Mouse (Mus musculus) urinary bladder, postnatal 4 days (tissue): ENCODE results near the gene Nhp2.
"Not testable (repeated sequence)": the region's sequence is repeated elsewhere in the genome, so short reads cannot be mapped to it uniquely, and the experiment has no call there.

Experiments used
- DNase-seq, 2 experiments: peaks; one replicate each; pipeline ENCODE4 v3.0.0; 2021 to 2022; ENCODE audit warnings: low spot score in 2 of 2

The Nhp2 gene

DNA sequence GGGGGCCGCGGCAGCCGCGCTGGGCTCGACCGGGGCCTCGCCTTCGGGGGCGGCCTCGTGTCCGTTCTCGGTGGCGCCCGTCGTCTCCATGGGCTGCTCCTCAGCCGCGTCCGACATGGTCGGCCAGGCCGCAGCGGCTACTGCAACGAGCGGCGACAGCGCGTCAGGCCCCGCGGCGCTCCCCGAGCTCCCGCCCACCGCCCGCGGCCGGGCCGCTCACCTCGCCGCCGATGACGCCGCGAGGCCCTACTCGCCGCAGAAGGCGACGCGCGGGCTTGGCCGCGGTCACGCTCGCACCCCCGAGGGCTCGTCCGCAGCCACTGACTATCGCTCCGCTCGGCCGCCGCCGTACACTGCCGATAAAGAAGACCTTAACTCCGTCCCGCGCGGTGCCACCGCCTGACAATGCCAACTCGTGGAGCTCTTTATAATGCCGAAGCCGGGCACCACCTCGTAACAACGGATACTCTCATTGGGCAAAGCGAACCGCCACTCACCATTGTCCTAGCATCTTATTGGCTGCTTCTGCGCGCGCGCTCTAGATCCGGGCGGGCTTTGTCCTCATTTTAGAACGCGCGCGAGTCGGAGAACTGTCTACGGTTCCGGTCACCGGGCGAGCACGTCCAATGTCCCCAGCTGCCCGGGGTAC is 13.0 kb upstream of the Nhp2 start, which contains the start of gene Hnrnpab:
Gene Hnrnpab, minus strand, starts transcription at position 401 of the 649 bp plus-strand sequence.
- peak; percentile 95 to 96 for DNase-seq

DNA sequence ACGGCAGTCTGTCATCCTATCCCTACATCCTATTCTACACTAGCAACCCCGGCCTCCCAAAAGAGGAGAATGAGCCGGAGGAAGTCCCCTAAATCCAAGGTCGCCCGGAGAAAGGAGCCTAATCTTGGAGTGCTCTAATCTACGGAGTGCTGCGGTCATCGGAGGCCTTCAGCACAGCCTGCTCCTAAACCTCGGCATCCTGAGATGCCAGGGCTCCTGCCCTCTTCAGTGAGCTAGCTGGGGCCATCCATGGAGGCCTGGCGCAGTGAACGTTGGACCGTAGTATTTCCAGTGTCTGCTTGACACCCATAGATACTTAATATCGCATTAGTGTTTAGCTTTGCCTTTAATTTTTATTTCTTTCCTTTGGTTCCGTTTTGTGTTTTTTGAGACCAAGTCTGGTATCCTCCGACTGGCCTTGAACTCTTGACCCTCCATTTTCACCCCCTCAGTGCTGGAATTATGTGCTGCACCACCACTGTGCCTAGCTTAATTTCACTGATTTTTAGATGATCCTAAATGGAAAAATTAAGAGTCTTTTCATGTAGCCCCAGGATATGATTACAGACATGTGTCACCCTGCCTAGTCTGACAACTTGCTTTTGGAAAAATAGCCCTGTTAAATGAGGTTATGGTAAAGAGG is 12.3 kb upstream of the Nhp2 start:
- no peak for DNase-seq

DNA sequence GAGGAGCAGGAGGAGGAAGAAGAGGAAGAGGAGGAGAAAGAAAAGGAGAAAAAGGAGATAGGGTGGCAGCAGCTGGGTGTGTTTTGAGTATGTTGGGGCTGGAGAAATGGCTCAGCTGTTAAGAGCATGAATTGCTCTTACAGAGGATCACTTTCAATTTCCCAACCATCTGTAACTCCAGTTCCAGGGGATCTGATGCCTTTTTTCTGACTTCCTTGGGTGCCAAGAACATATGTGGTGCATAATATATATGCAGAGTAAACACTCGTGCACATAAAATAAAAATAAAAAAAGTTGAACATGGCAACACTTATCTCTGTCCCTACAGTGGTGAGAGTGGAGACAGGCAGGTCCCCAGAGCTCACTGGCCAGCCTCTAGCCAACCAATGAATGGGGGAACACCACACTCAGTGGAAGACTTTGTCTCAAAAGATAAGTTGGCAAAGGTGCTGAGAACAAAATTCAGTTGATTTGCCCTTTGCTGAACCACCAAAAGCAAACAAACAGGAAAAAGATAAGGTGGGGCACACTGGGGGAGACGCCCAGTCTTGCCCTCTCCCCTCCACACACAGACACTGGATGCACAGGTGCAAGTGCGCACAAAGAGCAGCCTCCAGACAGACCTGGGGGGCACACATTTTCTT is 10.1 kb upstream of the Nhp2 start:
- DNase-seq: no peak

DNA sequence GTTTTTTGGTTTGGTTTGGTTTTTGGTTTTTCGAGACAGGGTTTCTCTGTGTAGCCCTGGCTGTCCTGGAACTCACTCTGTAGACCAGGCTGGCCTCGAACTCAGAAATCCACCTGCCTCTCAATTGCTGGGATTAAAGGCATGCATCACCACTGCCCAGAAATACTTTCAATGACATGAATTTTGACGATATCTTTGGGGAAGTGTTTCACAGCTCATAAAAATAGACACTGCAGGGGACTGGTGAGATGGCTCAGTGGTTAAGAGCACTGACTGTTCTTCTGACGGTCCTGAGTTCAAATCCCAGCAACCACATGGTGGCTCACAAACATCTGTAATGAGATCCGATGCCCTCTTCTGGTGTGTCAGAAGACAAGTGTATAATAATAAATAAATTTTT is 9.6 kb upstream of the Nhp2 start:
- not testable (repeated sequence) for DNase-seq

DNA sequence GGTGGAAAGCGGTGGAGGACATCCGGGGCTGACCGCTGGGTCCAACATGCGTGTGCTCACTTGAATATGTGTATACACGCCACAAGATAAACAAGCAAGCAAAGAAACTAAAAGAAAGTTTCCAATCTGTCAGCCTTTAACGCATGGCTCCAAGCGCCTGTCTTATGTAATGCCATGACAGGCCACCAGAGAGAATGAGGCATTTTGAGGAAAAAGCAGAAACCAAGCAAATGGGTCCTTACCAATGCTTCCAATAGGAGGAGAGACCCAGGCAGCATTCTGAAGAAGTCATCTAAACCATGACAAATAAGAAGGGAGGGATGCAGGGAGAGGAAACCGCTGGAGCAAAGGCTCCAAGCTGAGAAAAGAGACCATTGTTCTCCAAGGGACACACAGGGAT is 5.3 kb upstream of the Nhp2 start:
- DNase-seq: no peak

DNA sequence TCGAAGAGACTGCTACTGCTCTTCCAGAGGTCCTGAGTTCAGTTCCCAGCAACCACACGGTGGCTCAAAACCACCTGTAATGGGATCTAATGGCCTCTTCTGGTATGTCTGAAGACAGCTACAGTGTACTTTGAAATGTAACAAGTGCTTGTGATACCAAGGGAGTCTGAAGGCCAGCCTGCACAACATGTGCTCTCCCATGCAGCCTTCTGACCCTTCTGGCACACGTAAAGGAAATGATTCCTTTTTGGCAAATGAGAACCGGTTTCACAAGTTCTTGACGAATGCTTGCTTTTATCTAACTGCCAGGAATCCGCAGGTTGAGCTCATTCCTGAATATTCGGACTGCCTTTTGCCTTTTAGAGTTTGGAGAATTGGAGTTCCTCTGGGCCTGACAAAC is 4.4 kb upstream of the Nhp2 start:
- DNase-seq: no peak

DNA sequence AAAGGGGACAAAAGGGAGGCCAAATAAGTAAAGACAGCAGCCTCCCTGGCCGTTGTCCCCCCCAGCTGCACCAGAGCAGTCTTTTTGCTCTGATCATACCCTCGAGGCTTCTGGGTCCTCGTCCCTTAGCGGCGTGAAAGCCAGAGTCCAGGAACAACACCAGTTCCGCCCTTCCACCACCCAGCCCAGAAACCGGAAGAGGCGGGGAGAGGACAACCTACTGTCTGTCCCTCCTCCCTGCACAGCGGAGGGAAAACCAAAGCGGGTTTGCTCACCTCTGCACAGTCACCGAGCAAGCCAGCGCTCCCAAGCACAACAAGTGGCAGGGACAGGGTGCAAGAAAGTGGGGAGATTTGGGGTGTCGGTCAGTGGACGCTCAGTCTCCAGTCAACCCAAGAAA is 3.9 kb upstream of the Nhp2 start:
- peak; percentile 67 to 78 for DNase-seq

DNA sequence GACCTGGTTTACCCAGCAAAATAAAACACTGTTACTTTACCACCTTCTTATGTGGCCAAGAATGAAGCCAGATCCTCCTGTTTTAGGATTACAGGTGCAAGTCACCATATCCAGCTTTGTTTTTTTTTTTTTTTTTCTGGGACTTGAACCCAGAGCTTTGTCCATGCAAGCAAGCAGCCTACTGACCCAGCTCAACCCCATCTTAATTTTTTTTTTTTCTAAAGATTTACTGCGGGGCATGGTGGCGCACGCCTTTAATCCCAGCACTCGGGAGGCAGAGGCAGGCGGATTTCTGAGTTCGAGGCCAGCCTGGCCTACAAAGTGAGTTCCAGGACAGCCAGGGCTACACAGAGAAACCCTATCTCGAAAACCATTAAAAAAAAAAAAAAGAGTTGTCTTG is 3.4 kb upstream of the Nhp2 start:
- DNase-seq: not testable (repeated sequence)

DNA sequence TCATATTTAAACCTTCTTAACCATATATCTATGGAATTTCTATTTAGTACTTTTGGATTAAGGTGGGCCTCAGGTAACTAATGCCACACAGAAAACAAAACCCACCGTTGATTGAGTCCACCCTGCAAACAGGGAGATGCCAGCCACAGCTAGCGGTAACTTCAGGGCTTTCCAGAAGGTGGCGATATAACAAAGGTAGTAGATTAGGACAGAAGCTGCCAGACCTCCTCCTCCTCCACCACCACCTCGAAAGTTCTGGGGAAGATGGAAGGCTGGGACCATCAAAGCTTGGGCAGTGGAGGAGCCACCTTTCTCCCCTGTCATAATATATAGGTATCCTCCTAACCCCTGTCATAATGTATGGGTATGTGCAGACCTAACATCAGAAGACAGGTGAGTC is 1.8 kb upstream of the Nhp2 start:
- no peak for DNase-seq

DNA sequence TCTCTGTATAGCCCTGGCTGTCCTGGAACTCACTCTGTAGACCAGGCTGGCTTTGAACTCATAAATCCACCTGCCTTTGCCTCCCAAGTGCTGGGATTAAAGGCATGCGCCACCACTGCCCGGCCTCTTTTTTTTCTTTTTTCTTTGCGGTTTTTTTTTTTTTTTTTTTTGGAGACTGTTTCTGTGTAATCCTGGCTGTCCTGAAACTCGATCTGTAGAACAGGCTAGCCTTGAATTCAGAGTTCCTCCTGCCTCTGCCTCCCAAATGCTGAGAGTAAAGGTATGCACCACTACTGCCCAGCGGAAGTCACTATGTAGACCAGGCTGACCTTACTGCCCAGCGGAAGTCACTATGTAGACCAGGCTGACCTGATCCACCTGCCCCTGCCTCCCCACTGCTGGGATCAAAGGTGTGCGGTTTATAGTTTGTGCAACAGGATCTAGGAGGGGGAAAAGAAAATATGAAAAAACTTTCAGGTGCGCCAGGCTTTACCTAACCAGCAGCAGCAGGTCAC is 584 bp upstream of the Nhp2 start:
- DNase-seq: no peak

DNA sequence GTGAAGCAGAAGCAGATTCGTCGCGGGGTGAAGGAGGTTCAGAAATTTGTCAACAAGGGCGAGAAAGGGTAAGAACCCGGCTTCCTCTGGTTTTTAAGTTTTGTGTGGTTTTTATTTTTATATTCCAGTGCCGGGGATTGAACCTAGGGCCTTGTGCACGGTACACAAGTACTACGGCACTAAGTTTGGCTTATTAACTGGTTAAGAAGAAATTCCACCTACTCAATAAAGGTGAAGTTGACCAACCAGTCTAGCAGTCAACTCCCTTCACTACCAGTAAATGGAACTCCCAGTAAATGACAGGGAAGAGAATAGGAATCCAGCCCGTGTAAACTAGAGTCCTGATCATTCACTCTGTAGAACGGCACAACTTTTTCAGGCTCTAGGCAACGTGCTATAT is 549 bp downstream of the Nhp2 start:
- no peak for DNase-seq

DNA sequence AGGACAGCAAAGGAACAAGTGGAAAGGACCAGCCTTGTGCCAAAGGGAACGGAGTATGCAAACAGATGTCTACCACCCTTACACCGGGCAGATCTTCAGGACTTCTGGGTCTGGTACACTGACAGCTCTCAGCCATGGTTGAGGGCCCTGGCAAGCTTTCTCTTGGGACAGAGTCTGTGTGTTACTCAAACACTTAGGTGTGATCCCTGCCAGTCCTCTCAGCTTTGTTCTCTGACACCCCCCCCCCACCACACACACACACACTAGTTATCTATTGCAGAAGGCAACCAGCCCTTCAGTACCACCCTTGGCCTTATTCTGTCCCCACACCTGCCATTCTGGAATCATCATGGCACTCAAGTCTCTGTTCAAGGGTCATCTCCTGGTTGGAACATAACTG is 2.2 kb downstream of the Nhp2 start:
- no peak for DNase-seq

DNA sequence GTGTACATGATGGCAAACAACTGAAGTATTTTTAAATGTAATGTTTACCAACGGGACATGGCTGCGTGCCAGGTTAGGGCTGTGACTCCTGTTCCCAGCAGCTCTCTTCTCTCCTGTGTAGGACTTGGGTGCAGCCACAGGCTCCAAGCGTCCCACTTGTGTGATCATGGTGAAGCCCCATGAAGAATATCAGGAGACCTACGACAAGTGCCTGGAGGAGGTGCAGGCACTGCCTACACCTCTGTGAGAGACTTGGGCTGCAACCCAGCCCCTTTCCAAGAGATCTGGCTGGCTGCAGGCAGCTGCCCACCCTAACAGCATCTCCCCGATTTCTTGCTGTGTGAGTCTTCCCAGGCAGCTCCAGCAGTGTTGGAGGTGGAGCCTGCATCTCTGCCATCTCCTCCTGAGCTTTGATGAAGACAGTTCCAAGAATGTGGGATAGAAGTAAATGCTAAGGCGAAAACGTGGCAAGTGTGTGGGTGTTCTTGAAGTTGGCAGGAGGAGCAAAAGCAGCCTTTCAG is 3.5 kb downstream of the Nhp2 start:
- DNase-seq: no peak

DNA sequence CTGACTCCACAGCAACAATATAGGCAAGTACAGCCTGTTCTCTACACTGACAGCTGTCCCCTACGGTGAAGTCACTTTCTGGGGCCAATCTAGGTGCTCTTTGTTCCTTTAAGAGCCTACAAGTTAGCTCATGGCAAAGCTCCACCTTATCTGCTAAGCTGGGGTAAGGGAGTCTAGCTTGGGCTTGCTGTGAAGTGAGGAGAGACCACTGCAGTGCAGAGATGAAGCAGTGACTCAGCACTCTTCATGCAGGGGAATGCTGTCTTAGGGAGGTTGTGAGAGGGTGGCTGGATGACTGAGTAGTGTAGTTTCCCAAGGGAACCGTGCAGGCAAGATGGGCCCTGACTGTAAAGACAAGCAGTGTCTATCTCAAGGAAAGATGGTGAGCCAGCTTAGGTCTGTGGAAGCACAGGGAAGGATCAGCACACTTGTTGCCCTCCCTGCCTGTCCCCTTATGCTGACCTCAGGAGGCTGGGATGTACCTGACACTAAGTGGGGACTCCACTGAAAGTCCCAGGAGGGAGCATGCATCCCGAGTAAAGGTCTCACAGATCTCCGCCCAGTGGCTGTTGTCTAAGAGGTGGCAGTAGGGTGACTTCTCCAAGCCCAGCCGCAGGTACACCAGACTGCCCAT is 5.8 kb downstream of the Nhp2 start:
- DNase-seq: no peak

DNA sequence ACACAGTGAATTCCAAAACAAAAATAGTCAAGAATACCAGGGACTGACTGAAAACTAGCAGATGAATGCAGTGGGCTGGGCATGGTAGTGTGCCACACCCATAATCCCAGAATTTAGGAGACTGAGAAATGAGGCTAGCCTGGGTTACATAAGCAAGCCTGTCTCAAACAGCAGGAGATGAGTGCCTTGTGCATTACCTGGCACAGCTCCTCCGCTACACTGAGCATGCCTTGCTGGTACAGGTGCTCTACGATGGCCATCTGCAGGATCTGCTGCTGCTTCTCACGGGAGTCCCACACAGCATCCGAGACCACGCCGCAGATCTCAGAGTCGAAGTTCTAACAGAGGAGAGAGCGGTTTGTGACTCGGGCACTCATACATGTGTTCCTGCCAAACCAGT is 7.9 kb downstream of the Nhp2 start:
- DNase-seq: no peak

DNA sequence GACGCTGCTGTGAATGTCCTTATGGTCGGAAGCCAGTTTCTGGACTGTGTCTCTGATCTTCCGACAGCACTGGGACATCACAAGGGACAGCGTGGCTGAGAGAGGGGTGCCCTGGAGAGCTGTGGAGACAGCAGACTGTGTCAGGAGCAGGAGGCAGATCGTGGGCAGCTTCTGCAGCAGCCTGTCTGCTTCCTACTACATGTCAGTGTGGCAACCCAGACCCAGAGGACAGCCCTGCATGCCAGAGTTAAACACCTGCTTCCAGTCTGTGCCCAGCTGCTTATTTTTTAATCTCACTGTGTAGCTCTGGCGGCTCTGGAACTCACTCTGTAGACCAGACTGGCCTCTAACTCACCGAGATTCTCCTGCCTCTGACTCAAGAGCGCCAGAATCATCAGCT is 8.4 kb downstream of the Nhp2 start:
- DNase-seq: no peak

DNA sequence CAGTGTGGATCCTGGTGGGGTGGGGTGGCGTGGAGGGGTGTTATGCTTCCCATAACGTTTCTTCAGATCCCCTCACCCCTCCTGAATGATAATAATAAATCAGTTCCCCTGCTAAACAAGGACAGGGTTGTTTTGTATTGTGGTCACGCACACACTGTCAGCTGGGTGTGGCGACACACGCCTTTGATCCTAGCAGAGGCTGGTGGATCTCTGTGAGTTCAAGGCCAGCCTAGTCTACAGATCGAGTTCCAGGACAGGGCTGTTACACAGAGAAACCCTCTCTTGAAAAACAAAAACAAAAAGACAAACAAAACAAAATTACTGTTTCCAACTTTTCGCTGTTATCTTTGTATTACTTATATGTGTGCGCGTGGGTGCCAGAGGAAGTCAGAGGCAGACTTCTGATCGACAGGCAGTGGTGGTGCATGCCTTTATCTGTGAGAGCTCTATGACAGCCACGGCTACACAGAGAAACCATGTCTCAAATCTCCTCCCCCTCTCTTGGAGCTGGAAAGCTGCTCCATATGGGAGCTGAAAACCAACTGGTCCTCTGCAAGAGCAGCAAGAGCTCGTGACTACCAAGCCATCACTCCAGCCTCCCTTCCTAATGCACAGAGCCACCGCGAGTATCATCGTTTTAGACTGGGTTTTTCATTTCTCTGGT is 10.2 kb downstream of the Nhp2 start:
- DNase-seq: no peak

DNA sequence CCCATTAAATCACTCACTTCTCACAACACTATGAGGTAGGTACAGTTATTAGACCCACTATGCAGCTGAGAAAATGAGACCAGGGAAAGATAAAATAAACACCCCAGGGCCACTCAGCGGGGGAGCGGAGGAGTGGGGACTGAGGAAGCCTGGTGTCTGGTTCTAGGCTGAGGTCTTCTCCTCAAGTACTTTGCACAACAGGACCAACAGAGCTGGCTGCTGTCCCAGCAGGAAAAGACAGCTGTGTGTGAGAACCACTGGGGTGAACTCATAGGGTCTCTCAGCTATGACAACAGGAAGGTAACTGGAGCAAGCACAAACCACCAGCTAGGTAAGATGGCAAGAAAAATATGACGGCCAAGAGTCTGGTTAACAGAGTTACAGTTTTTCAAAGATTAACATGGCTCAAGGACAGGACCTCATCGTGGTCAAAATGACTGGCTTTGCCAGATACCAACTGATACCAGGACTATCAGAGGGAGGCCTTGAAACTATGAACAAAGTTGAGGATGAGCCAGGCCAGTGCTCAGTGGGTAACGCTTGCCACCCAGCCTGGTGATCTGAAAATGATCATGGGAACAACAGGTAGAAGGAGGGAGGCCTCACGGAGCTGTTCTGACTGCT is 12.7 kb downstream of the Nhp2 start:
- no peak for DNase-seq

DNA sequence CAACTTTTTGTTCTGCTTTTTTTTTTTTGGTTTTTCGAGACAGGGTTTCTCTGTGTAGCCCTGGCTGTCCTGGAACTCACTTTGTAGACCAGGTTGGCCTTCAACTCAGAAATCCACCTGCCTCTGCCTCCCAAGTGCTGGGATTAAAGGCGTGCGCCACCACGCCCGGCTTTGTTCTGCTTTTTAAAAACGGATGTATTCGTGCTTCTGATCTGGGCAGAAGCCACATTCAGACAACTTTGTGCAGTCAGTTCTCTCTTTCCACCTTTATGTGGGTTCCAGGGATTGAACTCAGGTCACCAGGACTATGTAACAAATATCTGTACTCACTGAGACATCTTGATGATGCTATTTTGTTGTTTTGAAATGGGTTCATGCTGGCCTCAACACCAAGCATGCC is 13.7 kb downstream of the Nhp2 start:
- not testable (repeated sequence) for DNase-seq

DNA sequence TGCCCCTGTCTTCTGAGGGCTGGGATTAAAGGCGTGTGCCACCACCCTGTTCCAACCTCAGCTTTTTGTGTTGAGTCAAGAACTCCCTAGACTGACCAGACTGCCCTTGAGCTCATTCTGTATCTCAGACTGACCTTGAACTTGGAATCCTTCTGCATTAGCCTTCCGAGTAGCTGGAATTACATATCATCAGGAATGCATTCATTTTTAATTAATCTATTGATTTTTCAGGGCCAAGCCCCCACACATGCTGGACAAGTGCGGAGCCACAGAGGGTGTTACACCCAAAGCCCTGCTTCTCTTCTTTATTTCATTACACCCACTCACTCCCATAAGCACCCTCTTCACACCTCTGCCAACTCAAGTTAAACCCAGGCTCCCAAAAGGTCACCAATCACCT is 14.2 kb downstream of the Nhp2 start:
- no peak for DNase-seq

DNA sequence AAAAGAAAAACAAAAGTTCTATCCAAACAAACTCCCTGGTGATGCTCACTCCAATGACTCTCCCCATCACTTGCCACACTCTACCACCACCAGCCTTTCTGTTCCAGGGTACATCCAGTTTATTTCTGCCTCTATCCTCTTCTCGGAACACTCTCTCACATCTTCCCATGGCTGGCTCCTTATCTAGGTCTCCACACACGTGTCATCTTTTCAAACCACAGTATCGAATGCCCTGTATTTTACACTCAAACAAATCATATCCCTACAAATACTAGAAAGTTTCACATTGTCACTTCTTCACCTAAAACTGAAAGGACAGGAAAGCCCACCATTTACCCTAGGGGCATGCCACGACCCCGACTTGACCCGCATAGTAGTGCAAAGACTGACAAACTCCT is 15.6 kb downstream of the Nhp2 start:
- no peak for DNase-seq
